Mouse (Mus musculus): ENCODE measurements around the gene Tln2. TPM values are rescaled to one million over a fixed set of nuclear protein-coding genes. Genes with fewer than 3 reads are reported as not detected.

The Tln2 gene
- polyA plus RNA-seq, 1 experiment from 2014 or later = 24.0 TPM

DNA sequence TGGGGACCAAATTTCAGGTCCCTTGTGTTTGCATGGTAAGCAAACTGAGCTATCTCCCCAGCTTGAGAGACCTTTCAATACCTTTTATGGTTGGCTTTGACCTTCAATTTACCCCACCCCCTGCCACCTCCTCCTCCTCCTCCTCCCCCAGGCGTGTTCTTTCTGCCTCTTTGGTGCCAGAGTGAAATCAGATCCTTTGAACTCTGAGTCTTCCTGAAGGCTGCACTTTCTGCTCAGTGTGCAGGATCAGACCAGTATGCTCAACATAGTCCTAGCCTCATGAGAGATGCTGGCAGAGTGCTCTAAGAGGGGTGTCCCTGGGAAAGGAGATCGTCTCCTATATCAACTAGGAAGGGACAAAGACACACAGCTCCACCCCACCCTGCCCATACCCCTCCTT, 309.4 kb downstream of the Tln2 start:
- H3K4me1 ChIP-seq (ENCODE audit: control insufficient read depth, insufficient read depth, low read length) = peaks cover 4% of the 10 kb centered on the region; the same call in 1 of the 2 replicates
- 19% methylated on average over 2 of the region's 2 CpGs for WGBS
- 0 out of 2 replicates have a peak, but pooled peaks cover 2% of the 10 kb centered on the region for H3K9me3 ChIP-seq (ENCODE audit: control insufficient read depth, low read length)
- H3K9ac ChIP-seq (ENCODE audit: low read depth, low read length) = no peak overlapping the region
- no peaks in the 10 kb centered on the region; the same call in 1 of the 2 replicates for H3K36me3 ChIP-seq (ENCODE audit: control insufficient read depth, insufficient read depth, low read length)
- no peak overlapping the region for H3K4me2 ChIP-seq (replicated peaks; ENCODE audit: low read depth, low read length)
- H3K27me3 ChIP-seq (ENCODE audit: control insufficient read depth, insufficient read depth, low read length) = no peaks in the 10 kb centered on the region
- 0 out of 2 replicates have a peak, but pooled peaks have one; percentile 43 for ATAC-seq (ENCODE audit: low FRiP score, low TSS enrichment)
- H3K4me3 ChIP-seq (ENCODE audit: low read length) = no peak overlapping the region
- no peak overlapping the region for H3K27ac ChIP-seq (ENCODE audit: low read depth, low read length)

DNA sequence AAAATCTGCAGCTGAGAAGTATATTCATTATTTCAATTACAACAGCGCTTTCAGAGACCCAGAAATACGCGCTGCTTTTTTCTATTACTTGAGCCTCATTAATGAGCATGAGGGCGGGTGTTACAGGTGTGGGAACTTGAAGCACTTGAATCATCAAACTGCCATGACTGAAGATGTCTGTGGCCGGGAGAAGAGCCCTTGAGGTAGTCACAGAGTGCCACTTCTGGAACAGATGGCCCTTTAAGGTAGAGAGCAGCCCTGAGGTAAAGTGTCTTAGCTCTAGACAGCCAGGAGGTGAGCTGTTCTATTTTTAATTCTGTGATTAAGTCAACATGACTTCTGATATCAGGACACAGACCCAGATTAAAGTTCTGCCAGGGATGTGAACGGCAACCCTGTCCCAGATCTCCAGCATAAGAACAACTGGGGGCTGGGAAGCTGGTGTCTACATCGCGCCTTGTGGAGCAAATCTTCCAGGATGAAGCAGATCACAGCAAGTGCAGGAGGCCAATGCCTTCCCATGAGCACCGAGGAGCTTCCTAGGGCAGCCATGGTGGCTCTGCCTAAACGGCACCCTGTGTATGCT, 312.0 kb downstream of the Tln2 start:
- no peak overlapping the region for H3K4me2 ChIP-seq (replicated peaks; ENCODE audit: low read depth, low read length)
- no peak overlapping the region for H3K4me3 ChIP-seq (ENCODE audit: low read length)
- H3K9me3 ChIP-seq (ENCODE audit: control insufficient read depth, low read length) = 0 out of 2 replicates have a peak, but pooled peaks cover 2% of the 10 kb centered on the region
- no peaks in the 10 kb centered on the region for H3K27me3 ChIP-seq (ENCODE audit: control insufficient read depth, insufficient read depth, low read length)
- H3K4me1 ChIP-seq (ENCODE audit: control insufficient read depth, insufficient read depth, low read length) = peaks cover 4% of the 10 kb centered on the region; the same call in 1 of the 2 replicates
- no peak overlapping the region for H3K9ac ChIP-seq (ENCODE audit: low read depth, low read length)
- 93% methylated on average over 10 of the region's 10 CpGs for WGBS
- no peak for ATAC-seq (ENCODE audit: low FRiP score, low TSS enrichment)
- no peaks in the 10 kb centered on the region; the same call in 1 of the 2 replicates for H3K36me3 ChIP-seq (ENCODE audit: control insufficient read depth, insufficient read depth, low read length)
- no peak overlapping the region for H3K27ac ChIP-seq (ENCODE audit: low read depth, low read length)

DNA sequence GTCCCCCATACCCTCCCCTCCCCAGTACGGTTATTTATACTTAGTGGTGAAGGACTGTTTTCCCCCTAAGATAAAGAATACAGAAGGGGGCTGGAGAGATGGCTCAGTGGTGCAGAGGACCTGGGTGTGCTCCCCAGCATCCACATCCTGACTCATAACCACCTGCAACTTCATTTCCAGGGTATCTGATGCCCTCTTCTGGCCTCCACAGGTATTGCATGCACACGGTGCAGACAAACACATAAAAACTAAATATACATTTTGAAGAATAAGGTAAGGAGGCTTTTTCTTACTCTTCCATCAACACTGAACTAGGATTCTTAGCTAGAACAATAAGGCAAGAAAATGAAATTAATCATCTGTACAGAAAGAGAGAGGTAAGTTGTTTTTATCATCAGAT, 314.2 kb downstream of the Tln2 start:
- WGBS = 95% methylated on average over 2 of the region's 2 CpGs
- ATAC-seq (ENCODE audit: low FRiP score, low TSS enrichment) = no peak
- no peaks in the 10 kb centered on the region; the same call in 1 of the 2 replicates for H3K36me3 ChIP-seq (ENCODE audit: control insufficient read depth, insufficient read depth, low read length)

DNA sequence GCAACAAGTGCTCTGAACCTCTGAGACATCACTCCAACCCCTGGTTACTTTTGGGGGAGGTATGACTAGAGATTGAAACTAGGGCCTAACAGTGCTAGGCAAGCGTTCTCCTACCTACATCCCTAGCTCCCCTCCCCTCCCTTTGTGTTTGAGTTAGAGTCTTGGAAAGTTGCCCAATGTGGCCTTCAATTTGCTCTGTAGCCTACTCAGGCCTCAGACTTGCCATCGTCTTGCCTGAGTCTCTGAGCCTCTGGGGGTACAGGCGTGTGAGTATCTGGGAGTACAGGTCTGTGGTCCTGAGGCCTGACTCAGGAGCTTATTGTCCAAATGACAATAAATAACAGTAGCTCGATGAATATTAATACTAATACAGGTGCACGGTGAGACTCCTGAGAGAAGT, 317.8 kb downstream of the Tln2 start:
- H3K9me3 ChIP-seq (ENCODE audit: control insufficient read depth, low read length) = 0 out of 2 replicates have a peak, but pooled peaks cover 2% of the 10 kb centered on the region
- H3K27me3 ChIP-seq (ENCODE audit: control insufficient read depth, insufficient read depth, low read length) = no peaks in the 10 kb centered on the region
- no peak overlapping the region for H3K4me3 ChIP-seq (ENCODE audit: low read length)
- H3K9ac ChIP-seq (ENCODE audit: low read depth, low read length) = no peak overlapping the region
- H3K4me1 ChIP-seq (ENCODE audit: control insufficient read depth, insufficient read depth, low read length) = no peaks in the 10 kb centered on the region
- WGBS = 84% methylated on average over 5 of the region's 5 CpGs
- no peaks in the 10 kb centered on the region for H3K36me3 ChIP-seq (ENCODE audit: control insufficient read depth, insufficient read depth, low read length)
- H3K27ac ChIP-seq (ENCODE audit: low read depth, low read length) = no peak overlapping the region
- ATAC-seq (ENCODE audit: low FRiP score, low TSS enrichment) = no peak
- no peak overlapping the region for H3K4me2 ChIP-seq (replicated peaks; ENCODE audit: low read depth, low read length)

More for the DNA sequence above, 314.2 kb downstream of the Tln2 start:
- Histone ChIP-seq H3K27ac (ENCODE audit: low read depth, low read length) (no peak overlapping the region), H3K4me2 (replicated peaks; ENCODE audit: low read depth, low read length) (no peak overlapping the region), H3K27me3 (ENCODE audit: control insufficient read depth, insufficient read depth, low read length) (no peaks in the 10 kb centered on the region), H3K4me3 (ENCODE audit: low read length) (no peak overlapping the region), H3K9ac (ENCODE audit: low read depth, low read length) (no peak overlapping the region), H3K4me1 (ENCODE audit: control insufficient read depth, insufficient read depth, low read length) (no peaks in the 10 kb centered on the region), H3K9me3 (ENCODE audit: control insufficient read depth, low read length) (0 out of 2 replicates have a peak, but pooled peaks cover 2% of the 10 kb centered on the region)

DNA sequence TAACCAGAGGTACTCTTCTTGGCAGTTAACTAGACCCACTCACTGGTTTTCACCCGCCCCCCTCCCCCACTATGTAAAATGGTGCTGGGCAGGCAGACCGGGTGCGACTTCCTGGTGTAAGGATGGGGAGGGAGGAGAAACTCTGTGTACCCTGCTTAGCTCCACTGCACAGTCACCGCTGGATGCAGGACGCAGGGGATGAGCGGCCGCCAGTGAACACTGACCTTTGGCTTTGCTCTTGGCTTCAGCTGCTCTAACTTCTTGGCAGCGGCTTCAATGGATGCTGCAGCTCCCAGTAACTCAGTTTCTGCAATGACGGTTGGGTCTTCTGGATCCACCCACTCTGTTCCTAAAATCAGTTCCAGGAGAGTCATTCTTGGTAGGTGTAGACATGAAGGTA, 319.0 kb downstream of the Tln2 start:
- peaks cover 8% of the 10 kb centered on the region; the same call in 1 of the 2 replicates for H3K4me1 ChIP-seq (ENCODE audit: control insufficient read depth, insufficient read depth, low read length)
- H3K4me2 ChIP-seq (replicated peaks; ENCODE audit: low read depth, low read length) = no peak overlapping the region
- no peak overlapping the region for H3K27ac ChIP-seq (ENCODE audit: low read depth, low read length)
- H3K36me3 ChIP-seq (ENCODE audit: control insufficient read depth, insufficient read depth, low read length) = no peaks in the 10 kb centered on the region
- ATAC-seq (ENCODE audit: low FRiP score, low TSS enrichment) = no peak
- WGBS = 68% methylated on average over 9 of the region's 9 CpGs
- H3K9ac ChIP-seq (ENCODE audit: low read depth, low read length) = no peak overlapping the region
- H3K27me3 ChIP-seq (ENCODE audit: control insufficient read depth, insufficient read depth, low read length) = no peaks in the 10 kb centered on the region
- H3K9me3 ChIP-seq (ENCODE audit: control insufficient read depth, low read length) = 0 out of 2 replicates have a peak, but pooled peaks cover 2% of the 10 kb centered on the region
- H3K4me3 ChIP-seq (ENCODE audit: low read length) = no peak overlapping the region

DNA sequence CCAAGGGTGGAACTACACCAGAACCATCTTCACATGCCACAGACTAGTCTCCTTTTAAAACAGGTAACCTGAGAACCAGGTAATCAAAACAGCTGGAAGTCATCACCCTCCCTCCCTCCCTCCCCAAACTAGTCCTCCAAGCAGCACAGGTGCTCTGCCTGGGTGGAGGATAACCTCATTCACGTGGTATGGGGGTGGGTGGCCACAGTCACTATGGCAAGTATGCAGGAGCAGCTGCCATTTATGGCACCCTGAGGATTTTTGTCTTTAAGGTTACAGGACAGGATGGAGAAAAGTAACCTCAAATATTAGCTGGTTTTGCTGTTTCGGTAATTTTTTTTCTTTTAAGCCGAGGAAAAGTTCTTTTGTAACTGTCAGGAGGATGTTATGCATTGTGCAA, 322.5 kb downstream of the Tln2 start:
- Histone ChIP-seq H3K4me1 (ENCODE audit: control insufficient read depth, insufficient read depth, low read length) (peaks cover 15% of the 10 kb centered on the region), H3K27ac (ENCODE audit: low read depth, low read length) (no peak overlapping the region), H3K4me3 (ENCODE audit: low read length) (no peak overlapping the region), H3K36me3 (ENCODE audit: control insufficient read depth, insufficient read depth, low read length) (no peaks in the 10 kb centered on the region), H3K9me3 (ENCODE audit: control insufficient read depth, low read length) (no peaks in the 10 kb centered on the region), H3K9ac (ENCODE audit: low read depth, low read length) (no peak overlapping the region), H3K4me2 (replicated peaks; ENCODE audit: low read depth, low read length) (no peak overlapping the region), H3K27me3 (ENCODE audit: control insufficient read depth, insufficient read depth, low read length) (no peaks in the 10 kb centered on the region)
- ATAC-seq (ENCODE audit: low FRiP score, low TSS enrichment) = no peak
- 71% methylated on average over 3 of the region's 3 CpGs for WGBS

DNA sequence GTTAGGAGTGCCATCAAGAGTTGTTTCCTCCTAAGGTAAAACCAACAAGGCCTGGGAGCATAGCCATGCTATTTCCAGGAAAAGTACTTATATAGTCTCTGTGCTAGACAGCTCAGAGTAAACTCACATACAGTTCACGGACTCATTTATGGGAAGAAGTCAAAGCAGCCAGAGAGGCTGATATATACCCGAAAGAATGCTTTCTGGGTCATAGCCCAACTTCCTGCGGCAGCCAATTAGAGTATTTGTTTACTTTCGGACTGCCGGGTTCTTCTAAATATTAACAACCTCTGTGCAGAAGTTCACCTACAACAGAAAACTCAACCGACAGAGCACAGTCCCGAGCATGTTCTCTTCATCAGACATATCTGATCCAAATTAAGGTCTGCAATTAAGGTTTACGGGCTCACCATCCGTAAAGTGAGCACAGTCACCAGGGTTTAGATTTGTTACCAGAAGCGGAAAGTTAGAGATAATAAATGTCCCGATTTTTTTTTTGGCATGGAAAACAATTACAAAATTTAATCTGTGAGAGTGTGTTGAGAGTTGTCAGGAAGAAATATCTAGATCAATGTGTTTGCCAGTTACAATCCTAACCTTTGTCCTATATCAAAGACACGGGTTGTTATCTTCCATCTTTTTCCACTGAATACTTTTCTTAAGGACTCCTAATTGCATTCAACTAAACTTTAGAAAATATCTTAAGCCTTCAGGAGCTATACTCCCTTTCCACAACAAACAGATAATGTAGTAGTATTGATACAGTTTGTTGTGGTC, 323.9 kb downstream of the Tln2 start:
- Histone ChIP-seq H3K9me3 (ENCODE audit: control insufficient read depth, low read length) (no peaks in the 10 kb centered on the region), H3K4me1 (ENCODE audit: control insufficient read depth, insufficient read depth, low read length) (peaks cover 15% of the 10 kb centered on the region), H3K36me3 (ENCODE audit: control insufficient read depth, insufficient read depth, low read length) (no peaks in the 10 kb centered on the region), H3K27me3 (ENCODE audit: control insufficient read depth, insufficient read depth, low read length) (no peaks in the 10 kb centered on the region), H3K4me3 (ENCODE audit: low read length) (no peak overlapping the region), H3K4me2 (replicated peaks; ENCODE audit: low read depth, low read length) (peak overlapping the region; percentile 12; the same call in 1 of the 2 replicates), H3K27ac (ENCODE audit: low read depth, low read length) (no peak overlapping the region), H3K9ac (ENCODE audit: low read depth, low read length) (no peak overlapping the region)
- no peak for ATAC-seq (ENCODE audit: low FRiP score, low TSS enrichment)
- WGBS = 28% methylated on average over 12 of the region's 12 CpGs

DNA sequence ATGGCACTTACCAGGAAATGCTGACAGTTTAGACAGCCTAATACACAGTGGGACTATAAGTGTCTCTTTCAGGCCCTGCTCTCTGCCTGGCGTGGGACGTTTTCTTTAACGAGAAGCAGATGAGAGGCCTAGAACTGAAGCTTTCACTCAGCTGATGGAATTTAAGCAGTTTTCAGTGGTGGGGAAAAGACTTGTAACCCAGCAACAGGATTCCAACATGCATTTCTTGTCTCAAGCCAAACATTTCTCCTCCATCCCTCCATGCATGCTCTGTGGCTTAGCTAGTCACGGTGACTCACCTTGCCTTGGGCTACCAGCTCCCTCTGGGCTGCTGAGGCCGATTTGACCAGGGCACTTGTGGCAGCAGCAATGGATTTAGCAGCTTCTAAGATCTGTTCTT, 330.5 kb downstream of the Tln2 start:
- WGBS = 76% methylated on average over 5 of the region's 5 CpGs
- Histone ChIP-seq H3K4me3 (ENCODE audit: low read length) (no peak overlapping the region), H3K9ac (ENCODE audit: low read depth, low read length) (no peak overlapping the region), H3K4me1 (ENCODE audit: control insufficient read depth, insufficient read depth, low read length) (no peaks in the 10 kb centered on the region), H3K9me3 (ENCODE audit: control insufficient read depth, low read length) (no peaks in the 10 kb centered on the region), H3K27me3 (ENCODE audit: control insufficient read depth, insufficient read depth, low read length) (no peaks in the 10 kb centered on the region), H3K27ac (ENCODE audit: low read depth, low read length) (no peak overlapping the region), H3K4me2 (replicated peaks; ENCODE audit: low read depth, low read length) (no peak overlapping the region), H3K36me3 (ENCODE audit: control insufficient read depth, insufficient read depth, low read length) (peaks cover 4% of the 10 kb centered on the region; the same call in 1 of the 2 replicates)
- ATAC-seq (ENCODE audit: low FRiP score, low TSS enrichment) = no peak

DNA sequence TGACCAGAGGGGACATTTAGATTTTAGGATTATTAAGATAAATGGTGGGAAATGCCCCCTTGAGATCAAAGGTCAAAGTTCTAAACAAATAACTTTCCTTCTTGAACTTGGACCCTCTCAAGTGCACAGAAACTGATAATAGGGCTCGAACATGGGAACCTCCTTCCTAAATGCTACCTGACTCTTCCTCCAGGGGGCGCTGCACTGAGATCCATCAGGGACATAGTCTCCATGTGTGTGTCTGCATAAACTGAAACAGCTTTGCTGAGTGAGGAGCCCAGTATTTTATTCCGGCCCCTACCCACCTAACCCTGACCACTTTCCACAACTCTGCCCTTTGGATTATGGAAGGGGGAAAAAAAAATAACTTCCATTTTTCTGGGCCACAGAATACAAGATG, 339.1 kb downstream of the Tln2 start:
- Histone ChIP-seq H3K4me3 (ENCODE audit: low read length) (no peak overlapping the region), H3K9ac (ENCODE audit: low read depth, low read length) (no peak overlapping the region), H3K36me3 (ENCODE audit: control insufficient read depth, insufficient read depth, low read length) (no peaks in the 10 kb centered on the region; the same call in 1 of the 2 replicates), H3K4me1 (ENCODE audit: control insufficient read depth, insufficient read depth, low read length) (no peaks in the 10 kb centered on the region), H3K27ac (ENCODE audit: low read depth, low read length) (no peak overlapping the region), H3K27me3 (ENCODE audit: control insufficient read depth, insufficient read depth, low read length) (no peaks in the 10 kb centered on the region), H3K4me2 (replicated peaks; ENCODE audit: low read depth, low read length) (no peak overlapping the region), H3K9me3 (ENCODE audit: control insufficient read depth, low read length) (no peaks in the 10 kb centered on the region)
- WGBS = 67% methylated on average over 3 of the region's 3 CpGs
- no peak for ATAC-seq (ENCODE audit: low FRiP score, low TSS enrichment)
